Mouse (Mus musculus) E14TG2a.4 (cell line): ENCODE measurements around the gene Actr5.
A peak's percentile ranks its signal among the peaks of the same experiment; 100 is the strongest.

Source experiments
- CTCF ChIP-seq: conservative IDR thresholded peaks from 2 replicates; pipeline ENCODE4 v1.5.1; 2014; ENCODE audit warnings: low read length
- POU5F1 ChIP-seq: IDR thresholded peaks from 2 replicates; pipeline ENCODE4 v1.6.1; 2014; ENCODE audit warnings: low read length, borderline replicate concordance

GRCm38 (mm10) chr2:158652985-158653384, 28.3 kb downstream of the Actr5 start:
- peak; percentile 68 for TF ChIP-seq CTCF
- TF ChIP-seq POU5F1: no peak
